Mouse (Mus musculus) limb, embryonic 10.5 days (tissue): ENCODE data around the gene Ttc19. TPM values are rescaled to one million over a fixed set of nuclear protein-coding genes. Genes with fewer than 3 reads are reported as not detected.
"Not testable (repeated sequence)": the region's sequence is repeated elsewhere in the genome, so short reads cannot be mapped to it uniquely, and the experiment has no call there.

Experiments used
- DNase-seq: peaks from one replicate; pipeline ENCODE4 v3.0.0-alpha.2; 2017; ENCODE audit warnings: low spot score
- H3K27ac ChIP-seq: fragments of 300-500 bp; sonication (generic); 2 replicates; pipeline ENCODE4 v1.5.1; 2016; ENCODE audit warnings: mild to moderate bottlenecking
- H3K27me3 ChIP-seq: fragments of 300-500 bp; sonication (generic); 2 replicates; pipeline ENCODE4 v1.6.1; 2016; ENCODE audit warnings: low read depth, mild to moderate bottlenecking; ENCODE audit not compliant: poor library complexity, severe bottlenecking
- H3K36me3 ChIP-seq: fragments of 300-500 bp; sonication (generic); 2 replicates; pipeline ENCODE4 v1.6.1; 2016; ENCODE audit warnings: mild to moderate bottlenecking, moderate library complexity
- H3K4me1 ChIP-seq: fragments of 300-500 bp; sonication (generic); 2 replicates; pipeline ENCODE4 v1.6.1; 2016
- H3K4me3 ChIP-seq: fragments of 300-500 bp; sonication (generic); 2 replicates; pipeline ENCODE4 v1.5.1; 2016; ENCODE audit warnings: mild to moderate bottlenecking, moderate library complexity
- H3K9me3 ChIP-seq: fragments of 300-500 bp; sonication (generic); replicated peaks from 2 replicates; pipeline ENCODE4 v1.6.1; 2016; ENCODE audit warnings: mild to moderate bottlenecking
- WGBS: fragments of 180-500 bp; shearing (Covaris S2); methylation state at CpG from one replicate; pipeline ENCODE4 v1.1.7; 2016; 5-methylcytosine and 5-hydroxymethylcytosine counted together
- polyA plus RNA-seq: library from polyadenylated mRNA; unstranded; fragments of >200 nt; fragmentation: Nextera tagmentation; extraction: Ambion mirVana; gene quantifications from 2 replicates; pipeline ENCODE4 v1.2.1, GENCODE M21; 2016

Ttc19 gene
- polyA plus RNA-seq, 1 experiment from 2014 or later: 18.8 TPM

GRCm38 (mm10) chr11:62371776-62372175 lies 90.5 kb downstream of the Ttc19 start:
- 97% methylated on average over 2 of the region's 2 CpGs for WGBS
- Histone ChIP-seq H3K9me3 (no peaks in the 10 kb centered on the region), H3K36me3 (peaks cover 91% of the 10 kb centered on the region), H3K4me3 (no peak overlapping the region), H3K27ac (no peak overlapping the region), H3K27me3 (no peaks in the 10 kb centered on the region), H3K4me1 (no peaks in the 10 kb centered on the region)
- no peak for DNase-seq

- H3K27me3 ChIP-seq, H3K27ac ChIP-seq, H3K4me3 ChIP-seq, H3K4me1 ChIP-seq, H3K9me3 ChIP-seq, DNase-seq: not testable (repeated sequence)
- H3K36me3 ChIP-seq: peaks cover 87% of the 10 kb centered on the region
- WGBS: 85% methylated on average over 6 of the region's 6 CpGs
Observed at GRCm38 (mm10) chr11:62377202-62377851, 96.1 kb downstream of the Ttc19 start.

Other genes starting within 250 kb of the Ttc19 start
- 10.4 and 11.5 TPM in 2 replicates for gene Adora2b, start 32.5 kb upstream of the Ttc19 start, polyA plus RNA-seq
- gene Zswim7, start 98 bp upstream of the Ttc19 start, polyA plus RNA-seq: 17.9 TPM in 2 replicates
- 13.5 and 13.9 TPM in 2 replicates for gene Pigl, start 177.0 kb downstream of the Ttc19 start, polyA plus RNA-seq
- gene Ncor1, start 177.1 kb downstream of the Ttc19 start, polyA plus RNA-seq: 127 and 144 TPM in 2 replicates